Mouse (Mus musculus) liver, embryonic 13.5 days (tissue): ENCODE results near the gene Strn3. TPM values are rescaled to one million over a fixed set of nuclear protein-coding genes. Genes with fewer than 3 reads are reported as not detected.

ENCODE experiments used
- ATAC-seq: fragments of 200-750 bp; cut with Nextera tagmentation; 2 replicates; pipeline ENCODE4 v1.8.0; 2017; ENCODE audit warnings: low read depth, mild to moderate bottlenecking, moderate number of reproducible peaks, moderate library complexity
- DNase-seq: peaks from one replicate; pipeline ENCODE4 v3.0.0; 2022
- H3K27ac ChIP-seq: fragments of 300-500 bp; sonication (generic); 2 replicates; pipeline ENCODE4 v1.5.1; 2015; ENCODE audit warnings: moderate library complexity, mild to moderate bottlenecking, inconsistent platforms
- H3K27me3 ChIP-seq: fragments of 300-500 bp; sonication (generic); 2 replicates; pipeline ENCODE4 v1.6.1; 2015; ENCODE audit warnings: mild to moderate bottlenecking, inconsistent platforms
- H3K36me3 ChIP-seq: fragments of 300-500 bp; sonication (generic); 2 replicates; pipeline ENCODE4 v1.6.1; 2015; ENCODE audit warnings: mild to moderate bottlenecking, inconsistent platforms
- H3K4me1 ChIP-seq: fragments of 300-500 bp; sonication (generic); replicated peaks from 2 replicates; pipeline ENCODE4 v1.6.1; 2015; ENCODE audit warnings: inconsistent platforms
- H3K4me2 ChIP-seq: fragments of 300-500 bp; sonication (generic); 2 replicates; pipeline ENCODE4 v1.6.1; 2015; ENCODE audit warnings: inconsistent platforms, mild to moderate bottlenecking, moderate library complexity
- H3K4me3 ChIP-seq: fragments of 300-500 bp; sonication (generic); replicated peaks from 2 replicates; pipeline ENCODE4 v1.5.1; 2015; ENCODE audit warnings: mild to moderate bottlenecking, inconsistent platforms
- H3K9ac ChIP-seq: fragments of 300-500 bp; sonication (generic); 2 replicates; pipeline ENCODE4 v1.6.1; 2015; ENCODE audit warnings: mild to moderate bottlenecking, inconsistent platforms
- H3K9me3 ChIP-seq: fragments of 300-500 bp; sonication (generic); replicated peaks from 2 replicates; pipeline ENCODE4 v1.6.1; 2016; ENCODE audit warnings: inconsistent platforms
- WGBS: fragments of 180-500 bp; shearing (Covaris S2); methylation state at CpG from one replicate; pipeline ENCODE4 v1.1.7; 2015; ENCODE audit not compliant: insufficient replicate concordance; 5-methylcytosine and 5-hydroxymethylcytosine counted together
- polyA plus RNA-seq: library from polyadenylated mRNA; unstranded; fragments of >200 nt; fragmentation: Nextera tagmentation; extraction: Ambion mirVana; gene quantifications from 2 replicates; pipeline ENCODE4 v1.2.1, GENCODE M21; 2015

Strn3 gene
- polyA plus RNA-seq, 1 experiment from 2014 or later = 14.5 TPM

GRCm38 (mm10) chr12:51709741-51710140, 18.0 kb upstream of the Strn3 start:
- DNase-seq (no peak), ATAC-seq (no peak)
- H3K9me3 ChIP-seq = no peaks in the 10 kb centered on the region
- H3K36me3 ChIP-seq = no peaks in the 10 kb centered on the region
- 70% methylated on average over 3 of the region's 3 CpGs for WGBS
- no peaks in the 10 kb centered on the region for H3K27me3 ChIP-seq
- no peak overlapping the region for H3K4me3 ChIP-seq
- H3K4me1 ChIP-seq = peaks cover 26% of the 10 kb centered on the region
- no peak overlapping the region for H3K27ac ChIP-seq
- no peak overlapping the region for H3K9ac ChIP-seq
- H3K4me2 ChIP-seq = no peak overlapping the region

GRCm38 (mm10) chr12:51708941-51709686, 17.4 kb upstream of the Strn3 start:
- WGBS = 60% methylated on average over 14 of the region's 14 CpGs
- DNase-seq = no peak
- H3K9ac ChIP-seq = no peak overlapping the region
- peaks cover 30% of the 10 kb centered on the region for H3K4me1 ChIP-seq
- H3K4me3 ChIP-seq = no peak overlapping the region
- no peaks in the 10 kb centered on the region for H3K9me3 ChIP-seq
- H3K27ac ChIP-seq = no peak overlapping the region; the same call in none of the 2 replicates
- ATAC-seq = no peak
- H3K36me3 ChIP-seq = no peaks in the 10 kb centered on the region
- H3K4me2 ChIP-seq = no peak overlapping the region
- no peaks in the 10 kb centered on the region for H3K27me3 ChIP-seq

GRCm38 (mm10) chr12:51706673-51707235, 15.1 kb upstream of the Strn3 start:
- 81% methylated on average over 5 of the region's 5 CpGs for WGBS
- no peak overlapping the region for H3K4me2 ChIP-seq
- H3K27me3 ChIP-seq = no peaks in the 10 kb centered on the region
- ATAC-seq = no peak
- peaks cover 4% of the 10 kb centered on the region for H3K36me3 ChIP-seq
- peaks cover 34% of the 10 kb centered on the region for H3K4me1 ChIP-seq
- H3K9me3 ChIP-seq = peaks cover 4% of the 10 kb centered on the region
- DNase-seq = no peak
- no peak overlapping the region for H3K4me3 ChIP-seq
- H3K27ac ChIP-seq = no peak overlapping the region
- no peak overlapping the region for H3K9ac ChIP-seq

GRCm38 (mm10) chr12:51705778-51706177, 14.1 kb upstream of the Strn3 start:
- peaks cover 4% of the 10 kb centered on the region for H3K36me3 ChIP-seq
- no peaks in the 10 kb centered on the region for H3K27me3 ChIP-seq
- peaks cover 5% of the 10 kb centered on the region for H3K9me3 ChIP-seq
- H3K4me2 ChIP-seq = no peak overlapping the region
- H3K4me1 ChIP-seq = peaks cover 39% of the 10 kb centered on the region
- 0 out of 2 replicates have a peak, but pooled peaks have one; percentile 20 for ATAC-seq
- WGBS = 47% methylated on average over 12 of the region's 12 CpGs
- H3K9ac ChIP-seq = no peak overlapping the region
- no peak overlapping the region for H3K27ac ChIP-seq
- no peak overlapping the region for H3K4me3 ChIP-seq
- DNase-seq = no peak

- 68% methylated on average over 7 of the region's 7 CpGs for WGBS
- DNase-seq (no peak), ATAC-seq (no peak)
- H3K4me3 ChIP-seq = no peak overlapping the region
- H3K27ac ChIP-seq = 0 out of 2 replicates have a peak overlapping the region, but pooled peaks have one; percentile 13
- peaks cover 4% of the 10 kb centered on the region for H3K36me3 ChIP-seq
- no peak overlapping the region for H3K9ac ChIP-seq
- peaks cover 5% of the 10 kb centered on the region for H3K9me3 ChIP-seq
- peaks cover 41% of the 10 kb centered on the region for H3K4me1 ChIP-seq
- no peak overlapping the region for H3K4me2 ChIP-seq
- H3K27me3 ChIP-seq = no peaks in the 10 kb centered on the region
Measured at GRCm38 (mm10) chr12:51704572-51704971, 12.9 kb upstream of the Strn3 start.

GRCm38 (mm10) chr12:51703859-51704258, 12.2 kb upstream of the Strn3 start:
- 38% methylated on average over 1 of the region's 1 CpGs for WGBS
- no peak for DNase-seq

GRCm38 (mm10) chr12:51701723-51702122, 10.0 kb upstream of the Strn3 start:
- H3K9ac ChIP-seq = no peak overlapping the region
- peaks cover 5% of the 10 kb centered on the region for H3K9me3 ChIP-seq
- no peak overlapping the region for H3K4me3 ChIP-seq
- H3K27me3 ChIP-seq = no peaks in the 10 kb centered on the region
- H3K27ac ChIP-seq = no peak overlapping the region
- ATAC-seq (no peak), DNase-seq (no peak)
- no peak overlapping the region for H3K4me2 ChIP-seq
- peaks cover 44% of the 10 kb centered on the region for H3K4me1 ChIP-seq
- H3K36me3 ChIP-seq = peaks cover 4% of the 10 kb centered on the region

More at GRCm38 (mm10) chr12:51703859-51704258, 12.2 kb upstream of the Strn3 start:
- Histone ChIP-seq H3K36me3 (peaks cover 4% of the 10 kb centered on the region), H3K27ac (no peak overlapping the region), H3K4me1 (peaks cover 44% of the 10 kb centered on the region), H3K9me3 (peaks cover 5% of the 10 kb centered on the region), H3K4me3 (no peak overlapping the region), H3K27me3 (no peaks in the 10 kb centered on the region), H3K4me2 (no peak overlapping the region), H3K9ac (no peak overlapping the region)
- ATAC-seq = no peak

GRCm38 (mm10) chr12:51699623-51700393, 8.1 kb upstream of the Strn3 start:
- H3K9ac ChIP-seq = peak overlapping the region; percentile 68
- peak; percentile 100 for ATAC-seq
- H3K4me2 ChIP-seq = peak overlapping the region; percentile 65

GRCm38 (mm10) chr12:51696157-51696556, 4.5 kb upstream of the Strn3 start:
- DNase-seq (no peak), ATAC-seq (no peak)
- Histone ChIP-seq H3K36me3 (no peaks in the 10 kb centered on the region), H3K9ac (no peak overlapping the region), H3K9me3 (no peaks in the 10 kb centered on the region), H3K27me3 (no peaks in the 10 kb centered on the region), H3K27ac (no peak overlapping the region), H3K4me2 (no peak overlapping the region), H3K4me3 (no peak overlapping the region), H3K4me1 (peaks cover 52% of the 10 kb centered on the region)
- whole genome bisulfite sequencing = 93% methylated on average over 2 of the region's 2 CpGs

More at GRCm38 (mm10) chr12:51699623-51700393, 8.1 kb upstream of the Strn3 start:
- peaks cover 5% of the 10 kb centered on the region for H3K9me3 ChIP-seq
- peak; percentile 83 for DNase-seq
- peak overlapping the region; percentile 97 for H3K27ac ChIP-seq
- peaks cover 43% of the 10 kb centered on the region for H3K4me1 ChIP-seq
- peak overlapping the region; percentile 50 for H3K4me3 ChIP-seq
- H3K27me3 ChIP-seq = no peaks in the 10 kb centered on the region
- 28% methylated on average over 8 of the region's 8 CpGs for WGBS
- peaks cover 4% of the 10 kb centered on the region for H3K36me3 ChIP-seq

GRCm38 (mm10) chr12:51694966-51695365, 3.3 kb upstream of the Strn3 start:
- peaks cover 40% of the 10 kb centered on the region for H3K4me1 ChIP-seq
- H3K27ac ChIP-seq = 0 out of 2 replicates have a peak overlapping the region, but pooled peaks have one; percentile 30
- DNase-seq (no peak), ATAC-seq (no peak)
- no peak overlapping the region for H3K4me3 ChIP-seq
- 40% methylated on average over 1 of the region's 1 CpGs for WGBS
- no peak overlapping the region for H3K9ac ChIP-seq
- no peak overlapping the region for H3K4me2 ChIP-seq
- H3K27me3 ChIP-seq = no peaks in the 10 kb centered on the region
- no peaks in the 10 kb centered on the region for H3K9me3 ChIP-seq
- H3K36me3 ChIP-seq = no peaks in the 10 kb centered on the region

- H3K36me3 ChIP-seq = no peaks in the 10 kb centered on the region
- H3K4me1 ChIP-seq = peaks cover 37% of the 10 kb centered on the region
- no peaks in the 10 kb centered on the region for H3K27me3 ChIP-seq
- ATAC-seq = no peak
- 0 out of 2 replicates have a peak overlapping the region, but pooled peaks have one; percentile 20 for H3K9ac ChIP-seq
- no peaks in the 10 kb centered on the region for H3K9me3 ChIP-seq
- DNase-seq = no peak
- no peak overlapping the region for H3K4me3 ChIP-seq
- no peak overlapping the region for H3K4me2 ChIP-seq
- peak overlapping the region; percentile 74 for H3K27ac ChIP-seq
Measured at GRCm38 (mm10) chr12:51694096-51694495, 2.4 kb upstream of the Strn3 start.
